In genomic region chr2:32624111-32624748, GRCm38 (mm10) we compare ENCODE assay signal across 13 mouse cellular contexts. TPM values are rescaled to one million over a fixed set of nuclear protein-coding genes. Genes with fewer than 3 reads are reported as not detected.
DNase-seq lines count a peak whose midpoint lies in the region; ATAC-seq and TF ChIP-seq lines count a peak whose summit lies in the region.
"Had no signal": no experiment of that assay in that cellular context is flagged by ENCODE, and none has a peak within 500 bp of the region (broad histone marks: within the 10 kb centered on the region; RNA-seq: fewer than 3 reads in every experiment).

No protein-coding gene starts in this region.

- peak overlapping the region; percentile 97 for H3K27ac ChIP-seq in heart, embryonic 12.5 days (ENCODE audit: poor library complexity, severe bottlenecking)
- peak overlapping the region; percentile 82 for H3K27ac ChIP-seq in lung, embryonic 14.5 days (ENCODE audit: low read depth)
- peak overlapping the region; percentile 6; the same call in 1 of the 2 replicates for H3K27ac ChIP-seq in embryonic facial prominence, embryonic 14.5 days (replicated peaks; ENCODE audit: low read depth, low read length)
- H3K27ac ChIP-seq in stomach, embryonic 14.5 days (ENCODE audit: low read length) = peak overlapping the region; percentile 64; the same call in 1 of the 2 replicates

- H3K36me3 ChIP-seq in heart, embryonic 12.5 days = peaks cover 1% of the 10 kb centered on the region
- 0 out of 2 replicates have a peak, but pooled peaks cover 3% of the 10 kb centered on the region for H3K36me3 ChIP-seq in lung, embryonic 14.5 days (ENCODE audit: insufficient read depth)
- peaks cover 1% of the 10 kb centered on the region; the same call in 1 of the 2 replicates for H3K36me3 ChIP-seq in embryonic facial prominence, embryonic 14.5 days (ENCODE audit: control insufficient read depth, insufficient read depth, low read length)
- no peaks in the 10 kb centered on the region for H3K36me3 ChIP-seq in stomach, embryonic 14.5 days (ENCODE audit: control insufficient read depth, insufficient read depth, low read length)
- H3K36me3 ChIP-seq: neural tube, embryonic 12.5 days had no signal

- H3K4me3 ChIP-seq in heart, embryonic 12.5 days = no peak overlapping the region
- no peak overlapping the region for H3K4me3 ChIP-seq in lung, embryonic 14.5 days (ENCODE audit: low read depth, low read length)
- H3K4me3 ChIP-seq in embryonic facial prominence, embryonic 14.5 days (ENCODE audit: low read depth, low read length) = no peak overlapping the region
- H3K4me3 ChIP-seq in stomach, embryonic 14.5 days (ENCODE audit: low read depth, low read length) = no peak overlapping the region
- H3K4me3 ChIP-seq: neural tube, embryonic 12.5 days had no signal

- no peaks in the 10 kb centered on the region; the same call in 1 of the 2 replicates for H3K9me3 ChIP-seq in heart, embryonic 12.5 days (replicated peaks)
- H3K9me3 ChIP-seq in lung, embryonic 14.5 days (ENCODE audit: low read depth, low read length) = no peaks in the 10 kb centered on the region
- H3K9me3 ChIP-seq in embryonic facial prominence, embryonic 14.5 days (ENCODE audit: control insufficient read depth, low read length) = no peaks in the 10 kb centered on the region
- no peaks in the 10 kb centered on the region for H3K9me3 ChIP-seq in stomach, embryonic 14.5 days (ENCODE audit: control insufficient read depth, low read depth, low read length)
- H3K9me3 ChIP-seq: neural tube, embryonic 12.5 days had no signal

- 62% methylated on average over 5 of the region's 5 CpGs for whole genome bisulfite sequencing in heart, embryonic 12.5 days
- WGBS in lung, embryonic 14.5 days = 63% methylated on average over 5 of the region's 5 CpGs
- 75% methylated on average over 5 of the region's 5 CpGs for WGBS in embryonic facial prominence, embryonic 14.5 days
- 62% methylated on average over 5 of the region's 5 CpGs for WGBS in stomach, embryonic 14.5 days

- H3K27me3 ChIP-seq in heart, embryonic 12.5 days (replicated peaks) = no peaks in the 10 kb centered on the region
- H3K27me3 ChIP-seq in lung, embryonic 14.5 days (ENCODE audit: insufficient read depth, low read length) = no peaks in the 10 kb centered on the region
- no peaks in the 10 kb centered on the region for H3K27me3 ChIP-seq in embryonic facial prominence, embryonic 14.5 days (replicated peaks; ENCODE audit: control insufficient read depth, insufficient read depth, low read length)
- no peaks in the 10 kb centered on the region for H3K27me3 ChIP-seq in stomach, embryonic 14.5 days (ENCODE audit: control insufficient read depth, insufficient read depth, low read length)
- H3K27me3 ChIP-seq: neural tube, embryonic 12.5 days had no signal

- TF ChIP-seq CTCF in lung, embryonic 14.5 days (IDR thresholded peaks at IDR 0.05; ENCODE audit: low read depth) = no peak

- H3K9ac ChIP-seq in heart, embryonic 12.5 days = peak overlapping the region; percentile 82; the same call in 1 of the 2 replicates
- H3K9ac ChIP-seq in lung, embryonic 14.5 days = 0 out of 2 replicates have a peak overlapping the region, but pooled peaks have one; percentile 2
- no peak overlapping the region for H3K9ac ChIP-seq in embryonic facial prominence, embryonic 14.5 days (ENCODE audit: low read depth, low read length)
- no peak overlapping the region for H3K9ac ChIP-seq in stomach, embryonic 14.5 days (replicated peaks; ENCODE audit: low read depth, low read length)

- H3K4me2 ChIP-seq in heart, embryonic 12.5 days = no peak overlapping the region
- H3K4me2 ChIP-seq in lung, embryonic 14.5 days = no peak overlapping the region
- no peak overlapping the region for H3K4me2 ChIP-seq in embryonic facial prominence, embryonic 14.5 days (ENCODE audit: low read depth, low read length)
- H3K4me2 ChIP-seq in stomach, embryonic 14.5 days (replicated peaks; ENCODE audit: low read depth, low read length) = no peak overlapping the region

- ATAC-seq in heart, embryonic 12.5 days (ENCODE audit: insufficient number of reproducible peaks, low FRiP score) = no peak
- no peak for ATAC-seq in lung, embryonic 14.5 days (ENCODE audit: insufficient read depth)
- no peak for ATAC-seq in embryonic facial prominence, embryonic 14.5 days (ENCODE audit: low read depth)
- no peak for ATAC-seq in stomach, embryonic 14.5 days (ENCODE audit: insufficient number of reproducible peaks, insufficient read depth, low FRiP score, low read depth)

- DNase-seq in heart, postnatal 25 days (ENCODE audit: low spot score) = no peak
- DNase-seq in lung, embryonic 14.5 days = no peak
- DNase-seq in lung, postnatal 25 days (ENCODE audit: low spot score) = no peak
- DNase-seq in embryonic facial prominence, embryonic 14.5 days (ENCODE audit: low spot score) = no peak
- DNase-seq in ovary, adult 18-20 months (ENCODE audit: low spot score) = no peak
- DNase-seq: embryo, embryonic 11 days; forebrain, postnatal 0 days; right cerebral cortex, postnatal 25 days had no signal

- intact Hi-C loops in heart, postnatal 25 days (cut with DNase I) = no loop called here

- peaks cover 93% of the 10 kb centered on the region for H3K4me1 ChIP-seq in heart, embryonic 12.5 days (replicated peaks)
- H3K4me1 ChIP-seq in lung, embryonic 14.5 days (ENCODE audit: insufficient read depth) = peaks cover 42% of the 10 kb centered on the region
- peaks cover 36% of the 10 kb centered on the region for H3K4me1 ChIP-seq in embryonic facial prominence, embryonic 14.5 days (ENCODE audit: control insufficient read depth, insufficient read depth, low read length)
- H3K4me1 ChIP-seq in stomach, embryonic 14.5 days (ENCODE audit: control insufficient read depth, insufficient read depth, low read length) = peaks cover 60% of the 10 kb centered on the region

RNA-seq across cellular contexts. Expression of gene Ak1, which starts 2.7 kb away (rescaled TPM):
- polyA plus RNA-seq in heart, embryonic 12.5 days (2016; fragmentation: Nextera tagmentation; extraction: Ambion mirVana) = 285 and 294 TPM in 2 replicates
- 100 to 1,000 TPM; 733 to 743 TPM for total RNA-seq in heart, postnatal 25 days (2021)
- polyA plus RNA-seq in lung, embryonic 14.5 days (2014; fragmentation: Nextera tagmentation; extraction: Ambion mirVana) = 34.3 and 35.8 TPM in 2 replicates
- 97.8 and 125 TPM in 2 replicates for polyA plus RNA-seq in embryonic facial prominence, embryonic 14.5 days (2014; fragmentation: Nextera tagmentation; extraction: Ambion mirVana)
- polyA plus RNA-seq in stomach, embryonic 14.5 days (2014; fragmentation: Nextera tagmentation; extraction: Ambion mirVana) = 16.7 and 17.1 TPM in 2 replicates

RNA-seq across cellular contexts. Expression of gene Eng, which starts 22.2 kb away (rescaled TPM):
- 159 and 168 TPM in 2 replicates for polyA plus RNA-seq in heart, embryonic 12.5 days (2016; fragmentation: Nextera tagmentation; extraction: Ambion mirVana)
- 100 to 1,000 TPM; 126 to 140 TPM for total RNA-seq in heart, postnatal 25 days (2021)
- polyA plus RNA-seq in lung, embryonic 14.5 days (2014; fragmentation: Nextera tagmentation; extraction: Ambion mirVana) = 91.1 and 98.5 TPM in 2 replicates
- polyA plus RNA-seq in embryonic facial prominence, embryonic 14.5 days (2014; fragmentation: Nextera tagmentation; extraction: Ambion mirVana) = 57.9 and 64.3 TPM in 2 replicates
- 49.1 and 54.5 TPM in 2 replicates for polyA plus RNA-seq in stomach, embryonic 14.5 days (2014; fragmentation: Nextera tagmentation; extraction: Ambion mirVana)

RNA-seq across cellular contexts. Expression of gene St6galnac6, which starts 24.7 kb away (rescaled TPM):
- 31.6 and 35.3 TPM in 2 replicates for polyA plus RNA-seq in heart, embryonic 12.5 days (2016; fragmentation: Nextera tagmentation; extraction: Ambion mirVana)
- total RNA-seq in heart, postnatal 25 days (2021) = 100 to 1,000 TPM; 104 to 110 TPM
- 8.3 and 11.1 TPM in 2 replicates for polyA plus RNA-seq in lung, embryonic 14.5 days (2014; fragmentation: Nextera tagmentation; extraction: Ambion mirVana)
- polyA plus RNA-seq in embryonic facial prominence, embryonic 14.5 days (2014; fragmentation: Nextera tagmentation; extraction: Ambion mirVana) = 11.1 and 12.1 TPM in 2 replicates
- 7.4 and 7.9 TPM in 2 replicates for polyA plus RNA-seq in stomach, embryonic 14.5 days (2014; fragmentation: Nextera tagmentation; extraction: Ambion mirVana)

RNA-seq across cellular contexts. Expression of gene St6galnac4, which starts 37.3 kb away (rescaled TPM):
- 45.6 and 47.2 TPM in 2 replicates for polyA plus RNA-seq in heart, embryonic 12.5 days (2016; fragmentation: Nextera tagmentation; extraction: Ambion mirVana)
- total RNA-seq in heart, postnatal 25 days (2021) = 10 to 100 TPM; 17.7 to 21.4 TPM
- polyA plus RNA-seq in lung, embryonic 14.5 days (2014; fragmentation: Nextera tagmentation; extraction: Ambion mirVana) = 22.0 and 23.8 TPM in 2 replicates
- polyA plus RNA-seq in embryonic facial prominence, embryonic 14.5 days (2014; fragmentation: Nextera tagmentation; extraction: Ambion mirVana) = 39.4 and 41.0 TPM in 2 replicates
- 17.0 and 18.1 TPM in 2 replicates for polyA plus RNA-seq in stomach, embryonic 14.5 days (2014; fragmentation: Nextera tagmentation; extraction: Ambion mirVana)

RNA-seq across cellular contexts. Expression of gene 9430097D07Rik, which starts 48.7 kb away (rescaled TPM):
- polyA plus RNA-seq in heart, embryonic 12.5 days (2016; fragmentation: Nextera tagmentation; extraction: Ambion mirVana) = 0.18 and 0.24 TPM in 2 replicates
- total RNA-seq in heart, postnatal 25 days (2021) = not detected
- polyA plus RNA-seq in lung, embryonic 14.5 days (2014; fragmentation: Nextera tagmentation; extraction: Ambion mirVana) = 0.20 TPM in 1 of 2 replicates, not detected in the other
- 0.13 and 0.18 TPM in 2 replicates for polyA plus RNA-seq in embryonic facial prominence, embryonic 14.5 days (2014; fragmentation: Nextera tagmentation; extraction: Ambion mirVana)
- 0.22 TPM in 1 of 2 replicates, not detected in the other for polyA plus RNA-seq in stomach, embryonic 14.5 days (2014; fragmentation: Nextera tagmentation; extraction: Ambion mirVana)
- total RNA-seq: hematopoietic stem cell, adult 5-6 weeks had no signal
- polyA plus RNA-seq: liver, embryonic 11.5 days had no signal

Comparison
In these comparisons a context has a peak if more than half of its experiments do, and no peak if none do; other contexts are left out.
1. H3K27ac ChIP-seq: peak in every context shown above with its lines; median percentile 97 in heart, embryonic 12.5 days; 82 in lung, embryonic 14.5 days; 64 in stomach, embryonic 14.5 days; 6 in embryonic facial prominence, embryonic 14.5 days.
2. H3K9ac ChIP-seq: peak in heart, embryonic 12.5 days (single experiment) and lung, embryonic 14.5 days (single experiment); none in embryonic facial prominence, embryonic 14.5 days (single experiment) and stomach, embryonic 14.5 days (single experiment).